Mouse (Mus musculus): ENCODE data around the gene Nktr. TPM values are rescaled to one million over a fixed set of nuclear protein-coding genes. Genes with fewer than 3 reads are reported as not detected.

Nktr gene
- polyA plus RNA-seq, 1 experiment from 2014 or later = 44.4 TPM

- peak; percentile 10 for ATAC-seq
- 67% methylated on average over 15 of the region's 15 CpGs for WGBS
Observed at GRCm38 (mm10) chr9:121718070-121718705, 781 bp upstream of the Nktr start.

GRCm38 (mm10) chr9:121719347-121720331 lies 670 bp downstream of the Nktr start:
- H3K4me1 ChIP-seq (ENCODE audit: control insufficient read depth, insufficient read depth, low read depth, low read length) = peaks cover 7% of the 10 kb centered on the region
- peak overlapping the region; percentile 96 for H3K27ac ChIP-seq (ENCODE audit: low read depth, low read length)
- H3K9me3 ChIP-seq (ENCODE audit: control insufficient read depth, low read length) = no peaks in the 10 kb centered on the region
- peak overlapping the region; percentile 74 for H3K4me2 ChIP-seq (ENCODE audit: low read length)
- peak; percentile 59 for ATAC-seq
- under 1% methylated on average over 73 of the region's 87 CpGs for WGBS
- peak overlapping the region; percentile 93 for H3K4me3 ChIP-seq (ENCODE audit: low read length)
- H3K9ac ChIP-seq (ENCODE audit: low read depth, low read length) = peak overlapping the region; percentile 99
- no peaks in the 10 kb centered on the region for H3K36me3 ChIP-seq (ENCODE audit: control insufficient read depth, insufficient read depth, low read length)
- H3K27me3 ChIP-seq (replicated peaks; ENCODE audit: control insufficient read depth, insufficient read depth, low read length) = no peaks in the 10 kb centered on the region

More at GRCm38 (mm10) chr9:121718070-121718705, 781 bp upstream of the Nktr start:
- Histone ChIP-seq H3K36me3 (ENCODE audit: control insufficient read depth, insufficient read depth, low read length) (peaks cover 3% of the 10 kb centered on the region), H3K9me3 (ENCODE audit: control insufficient read depth, low read length) (no peaks in the 10 kb centered on the region), H3K9ac (ENCODE audit: low read depth, low read length) (peak overlapping the region; percentile 99), H3K4me1 (ENCODE audit: control insufficient read depth, insufficient read depth, low read depth, low read length) (peaks cover 7% of the 10 kb centered on the region), H3K27ac (ENCODE audit: low read depth, low read length) (peak overlapping the region; percentile 84), H3K27me3 (replicated peaks; ENCODE audit: control insufficient read depth, insufficient read depth, low read length) (no peaks in the 10 kb centered on the region), H3K4me3 (ENCODE audit: low read length) (peak overlapping the region; percentile 93), H3K4me2 (ENCODE audit: low read length) (peak overlapping the region; percentile 64)

- H3K9me3 ChIP-seq (ENCODE audit: control insufficient read depth, low read length) = no peaks in the 10 kb centered on the region
- H3K4me2 ChIP-seq (ENCODE audit: low read length) = no peak overlapping the region
- no peaks in the 10 kb centered on the region for H3K4me1 ChIP-seq (ENCODE audit: control insufficient read depth, insufficient read depth, low read depth, low read length)
- no peak overlapping the region for H3K27ac ChIP-seq (ENCODE audit: low read depth, low read length)
- no peak overlapping the region for H3K4me3 ChIP-seq (ENCODE audit: low read length)
- ATAC-seq = no peak
- WGBS = 88% methylated on average over 6 of the region's 6 CpGs
- H3K27me3 ChIP-seq (replicated peaks; ENCODE audit: control insufficient read depth, insufficient read depth, low read length) = no peaks in the 10 kb centered on the region
- no peak overlapping the region for H3K9ac ChIP-seq (ENCODE audit: low read depth, low read length)
- peaks cover 26% of the 10 kb centered on the region for H3K36me3 ChIP-seq (ENCODE audit: control insufficient read depth, insufficient read depth, low read length)
Observed at GRCm38 (mm10) chr9:121740490-121740889, 21.5 kb downstream of the Nktr start.

- Histone ChIP-seq H3K36me3 (ENCODE audit: control insufficient read depth, insufficient read depth, low read length) (peaks cover 30% of the 10 kb centered on the region), H3K27me3 (replicated peaks; ENCODE audit: control insufficient read depth, insufficient read depth, low read length) (no peaks in the 10 kb centered on the region), H3K9ac (ENCODE audit: low read depth, low read length) (no peak overlapping the region), H3K9me3 (ENCODE audit: control insufficient read depth, low read length) (no peaks in the 10 kb centered on the region), H3K4me3 (ENCODE audit: low read length) (no peak overlapping the region), H3K27ac (ENCODE audit: low read depth, low read length) (no peak overlapping the region), H3K4me1 (ENCODE audit: control insufficient read depth, insufficient read depth, low read depth, low read length) (no peaks in the 10 kb centered on the region), H3K4me2 (ENCODE audit: low read length) (no peak overlapping the region)
- ATAC-seq = no peak
- 96% methylated on average over 3 of the region's 3 CpGs for WGBS
Observed at GRCm38 (mm10) chr9:121741168-121741567, 22.2 kb downstream of the Nktr start.

GRCm38 (mm10) chr9:121744051-121744450 lies 25.1 kb downstream of the Nktr start:
- H3K4me3 ChIP-seq (ENCODE audit: low read length) = no peak overlapping the region
- 91% methylated on average over 8 of the region's 8 CpGs for WGBS
- no peaks in the 10 kb centered on the region for H3K9me3 ChIP-seq (ENCODE audit: control insufficient read depth, low read length)
- no peaks in the 10 kb centered on the region for H3K27me3 ChIP-seq (replicated peaks; ENCODE audit: control insufficient read depth, insufficient read depth, low read length)
- peaks cover 55% of the 10 kb centered on the region for H3K36me3 ChIP-seq (ENCODE audit: control insufficient read depth, insufficient read depth, low read length)
- H3K27ac ChIP-seq (ENCODE audit: low read depth, low read length) = no peak overlapping the region
- no peak for ATAC-seq
- H3K4me2 ChIP-seq (ENCODE audit: low read length) = no peak overlapping the region
- no peaks in the 10 kb centered on the region for H3K4me1 ChIP-seq (ENCODE audit: control insufficient read depth, insufficient read depth, low read depth, low read length)
- H3K9ac ChIP-seq (ENCODE audit: low read depth, low read length) = no peak overlapping the region

GRCm38 (mm10) chr9:121752774-121753173 lies 33.8 kb downstream of the Nktr start:
- no peak overlapping the region for H3K27ac ChIP-seq (ENCODE audit: low read depth, low read length)
- no peak for ATAC-seq
- H3K4me1 ChIP-seq (ENCODE audit: control insufficient read depth, insufficient read depth, low read depth, low read length) = peaks cover 1% of the 10 kb centered on the region
- H3K4me3 ChIP-seq (ENCODE audit: low read length) = no peak overlapping the region
- peaks cover 59% of the 10 kb centered on the region for H3K36me3 ChIP-seq (ENCODE audit: control insufficient read depth, insufficient read depth, low read length)
- H3K9me3 ChIP-seq (ENCODE audit: control insufficient read depth, low read length) = no peaks in the 10 kb centered on the region
- 96% methylated on average over 9 of the region's 9 CpGs for WGBS
- H3K9ac ChIP-seq (ENCODE audit: low read depth, low read length) = no peak overlapping the region
- no peaks in the 10 kb centered on the region for H3K27me3 ChIP-seq (replicated peaks; ENCODE audit: control insufficient read depth, insufficient read depth, low read length)
- no peak overlapping the region for H3K4me2 ChIP-seq (ENCODE audit: low read length)

GRCm38 (mm10) chr9:121754624-121755023 lies 35.7 kb downstream of the Nktr start:
- no peak for ATAC-seq
- Histone ChIP-seq H3K27ac (ENCODE audit: low read depth, low read length) (no peak overlapping the region), H3K36me3 (ENCODE audit: control insufficient read depth, insufficient read depth, low read length) (peaks cover 44% of the 10 kb centered on the region), H3K9me3 (ENCODE audit: control insufficient read depth, low read length) (no peaks in the 10 kb centered on the region), H3K27me3 (replicated peaks; ENCODE audit: control insufficient read depth, insufficient read depth, low read length) (no peaks in the 10 kb centered on the region), H3K4me3 (ENCODE audit: low read length) (no peak overlapping the region), H3K9ac (ENCODE audit: low read depth, low read length) (no peak overlapping the region), H3K4me2 (ENCODE audit: low read length) (no peak overlapping the region), H3K4me1 (ENCODE audit: control insufficient read depth, insufficient read depth, low read depth, low read length) (peaks cover 12% of the 10 kb centered on the region)
- WGBS = 88% methylated on average over 3 of the region's 3 CpGs

GRCm38 (mm10) chr9:121756785-121757184 lies 37.8 kb downstream of the Nktr start:
- Histone ChIP-seq H3K4me1 (ENCODE audit: control insufficient read depth, insufficient read depth, low read depth, low read length) (peaks cover 26% of the 10 kb centered on the region), H3K9ac (ENCODE audit: low read depth, low read length) (no peak overlapping the region), H3K9me3 (ENCODE audit: control insufficient read depth, low read length) (no peaks in the 10 kb centered on the region), H3K4me3 (ENCODE audit: low read length) (no peak overlapping the region), H3K27ac (ENCODE audit: low read depth, low read length) (no peak overlapping the region), H3K36me3 (ENCODE audit: control insufficient read depth, insufficient read depth, low read length) (peaks cover 24% of the 10 kb centered on the region), H3K4me2 (ENCODE audit: low read length) (no peak overlapping the region), H3K27me3 (replicated peaks; ENCODE audit: control insufficient read depth, insufficient read depth, low read length) (no peaks in the 10 kb centered on the region)
- no peak for ATAC-seq
- WGBS = 98% methylated on average over 3 of the region's 3 CpGs

GRCm38 (mm10) chr9:121757432-121757831 lies 38.5 kb downstream of the Nktr start:
- H3K4me2 ChIP-seq (ENCODE audit: low read length) = no peak overlapping the region
- ATAC-seq = no peak
- H3K36me3 ChIP-seq (ENCODE audit: control insufficient read depth, insufficient read depth, low read length) = peaks cover 21% of the 10 kb centered on the region; the same call in 1 of the 2 replicates
- WGBS = 59% methylated on average over 3 of the region's 3 CpGs
- H3K9ac ChIP-seq (ENCODE audit: low read depth, low read length) = no peak overlapping the region
- no peak overlapping the region for H3K4me3 ChIP-seq (ENCODE audit: low read length)
- H3K9me3 ChIP-seq (ENCODE audit: control insufficient read depth, low read length) = no peaks in the 10 kb centered on the region
- H3K27me3 ChIP-seq (replicated peaks; ENCODE audit: control insufficient read depth, insufficient read depth, low read length) = no peaks in the 10 kb centered on the region
- no peak overlapping the region for H3K27ac ChIP-seq (ENCODE audit: low read depth, low read length)
- peaks cover 28% of the 10 kb centered on the region for H3K4me1 ChIP-seq (ENCODE audit: control insufficient read depth, insufficient read depth, low read depth, low read length)
